Mouse (Mus musculus): ENCODE measurements around the gene Grem1.

DNA sequence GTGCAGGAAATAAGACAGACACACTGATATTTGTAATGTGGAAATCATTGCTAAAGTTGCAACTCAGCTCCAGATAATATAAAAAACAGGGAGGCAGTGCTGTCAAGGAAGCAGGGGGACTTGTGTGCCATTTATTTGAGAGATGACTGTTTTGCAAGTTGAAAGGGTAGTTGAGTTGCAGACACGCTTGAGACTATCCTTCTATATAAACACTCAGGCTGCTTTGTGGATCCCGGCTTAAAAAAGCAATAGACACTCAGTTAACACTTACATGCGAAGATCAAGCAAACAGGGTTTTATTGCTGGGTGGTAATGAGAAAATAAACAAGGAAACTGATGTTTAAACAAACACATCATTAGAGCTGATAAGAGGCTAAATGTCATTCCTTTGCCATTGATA is 26.4 kb upstream of the Grem1 start:
- TF ChIP-seq CTCF (IDR thresholded peaks at IDR 0.05), result no peak
- TF ChIP-seq EP300 (IDR thresholded peaks at IDR 0.05), result no peak
